Mouse (Mus musculus) kidney, embryonic 14.5 days (tissue): ENCODE measurements around the gene Braf. TPM values are rescaled to one million over a fixed set of nuclear protein-coding genes. Genes with fewer than 3 reads are reported as not detected.
"Not testable (repeated sequence)": the region's sequence is repeated elsewhere in the genome, so short reads cannot be mapped to it uniquely, and the experiment has no call there.

Source experiments
- ATAC-seq: fragments of 200-750 bp; cut with Nextera tagmentation; 2 replicates; pipeline ENCODE4 v1.8.0; 2017; ENCODE audit warnings: moderate number of reproducible peaks, mild to moderate bottlenecking, moderate TSS enrichment, moderate library complexity; ENCODE audit not compliant: low FRiP score, low TSS enrichment
- H3K27ac ChIP-seq: fragments of 300-500 bp; sonication (generic); 2 replicates; pipeline ENCODE4 v1.5.1; 2014; ENCODE audit warnings: low read depth, mild to moderate bottlenecking, low read length, moderate library complexity, mixed read lengths
- H3K27me3 ChIP-seq: fragments of 300-500 bp; sonication (generic); 2 replicates; pipeline ENCODE4 v1.6.1; 2014; ENCODE audit warnings: mild to moderate bottlenecking, low read length; ENCODE audit not compliant: control insufficient read depth, insufficient read depth
- H3K36me3 ChIP-seq: fragments of 300-500 bp; sonication (generic); 2 replicates; pipeline ENCODE4 v1.6.1; 2014; ENCODE audit warnings: low read length, mixed read lengths; ENCODE audit not compliant: control insufficient read depth, insufficient read depth
- H3K4me1 ChIP-seq: fragments of 300-500 bp; sonication (generic); 2 replicates; pipeline ENCODE4 v1.6.1; 2014; ENCODE audit warnings: low read length, mixed read lengths; ENCODE audit not compliant: control insufficient read depth, insufficient read depth
- H3K4me2 ChIP-seq: fragments of 300-500 bp; sonication (generic); replicated peaks from 2 replicates; pipeline ENCODE4 v1.6.1; 2014; ENCODE audit warnings: low read depth, mild to moderate bottlenecking, low read length
- H3K4me3 ChIP-seq: fragments of 300-500 bp; sonication (generic); 2 replicates; pipeline ENCODE4 v1.5.1; 2014; ENCODE audit warnings: mild to moderate bottlenecking, low read length
- H3K9ac ChIP-seq: fragments of 300-500 bp; sonication (generic); 2 replicates; pipeline ENCODE4 v1.6.1; 2014; ENCODE audit warnings: low read depth, mild to moderate bottlenecking, low read length, moderate library complexity
- H3K9me3 ChIP-seq: fragments of 300-500 bp; sonication (generic); 2 replicates; pipeline ENCODE4 v1.6.1; 2016; ENCODE audit warnings: low read length; ENCODE audit not compliant: control insufficient read depth
- WGBS: fragments of 180-500 bp; shearing (Covaris S2); extraction: QIAGEN DNeasy Blood & Tissue Kit; methylation state at CpG from one replicate; pipeline ENCODE4 v1.1.7; 2014; 5-methylcytosine and 5-hydroxymethylcytosine counted together
- polyA plus RNA-seq: library from polyadenylated mRNA; unstranded; fragments of >200 nt; fragmentation: Nextera tagmentation; extraction: Ambion mirVana; gene quantifications from 2 replicates; pipeline ENCODE4 v1.2.1, GENCODE M21; 2014

The Braf gene
- polyA plus RNA-seq, 1 experiment from 2014 or later, result 17.4 TPM

DNA sequence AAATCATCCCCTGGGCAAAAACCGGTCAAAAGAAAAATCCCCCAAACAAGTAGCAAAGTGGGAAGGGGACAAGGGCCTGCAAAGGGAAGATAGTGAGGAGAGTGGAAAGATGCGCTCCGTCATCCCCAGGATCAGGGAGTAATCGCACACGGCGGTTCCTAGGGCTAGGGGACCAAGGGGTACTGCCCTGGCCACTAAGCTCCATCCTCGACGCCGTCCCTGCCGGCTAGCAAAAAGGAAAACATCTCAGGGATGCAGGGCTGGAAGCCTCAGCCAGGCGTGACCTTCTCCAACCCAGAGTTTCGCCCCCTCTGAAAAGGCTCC lies 759 bp downstream of the Braf start:
- peak overlapping the region; percentile 80 for H3K4me3 ChIP-seq
- 0% methylated on average over 12 of the region's 12 CpGs for WGBS
- peak overlapping the region; percentile 94 for H3K27ac ChIP-seq
- H3K27me3 ChIP-seq, result no peaks in the 10 kb centered on the region
- peaks cover 13% of the 10 kb centered on the region; the same call in 1 of the 2 replicates for H3K4me1 ChIP-seq
- peak overlapping the region; percentile 92 for H3K9ac ChIP-seq
- no peaks in the 10 kb centered on the region for H3K9me3 ChIP-seq
- no peaks in the 10 kb centered on the region for H3K36me3 ChIP-seq
- ATAC-seq, result no peak; the same call in none of the 2 replicates
- peak overlapping the region; percentile 67 for H3K4me2 ChIP-seq

DNA sequence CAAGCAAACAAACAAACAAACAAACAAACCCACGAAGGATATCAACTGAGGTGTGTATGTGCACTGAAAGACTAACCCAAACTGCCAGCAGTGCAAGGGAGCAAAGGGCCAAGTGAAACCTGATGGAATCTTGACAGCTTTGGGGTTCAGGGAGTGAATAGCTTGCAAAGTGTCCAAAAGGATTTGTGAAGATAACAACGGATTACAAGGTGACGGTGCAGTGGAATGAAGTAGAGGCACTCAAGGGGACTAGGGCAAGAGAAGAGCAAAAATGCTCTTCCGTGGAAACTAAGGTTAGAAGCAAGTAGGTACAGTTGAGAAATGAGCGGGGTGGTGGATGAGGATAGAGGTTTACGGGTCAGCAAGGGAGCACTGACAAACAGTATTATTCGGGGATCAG lies 1.2 kb downstream of the Braf start:
- peak overlapping the region; percentile 80 for H3K4me3 ChIP-seq
- no peaks in the 10 kb centered on the region for H3K27me3 ChIP-seq
- H3K27ac ChIP-seq, result no peak overlapping the region
- peaks cover 13% of the 10 kb centered on the region; the same call in 1 of the 2 replicates for H3K4me1 ChIP-seq
- H3K9me3 ChIP-seq, result no peaks in the 10 kb centered on the region
- H3K9ac ChIP-seq, result peak overlapping the region; percentile 92; the same call in 1 of the 2 replicates
- no peaks in the 10 kb centered on the region for H3K36me3 ChIP-seq
- H3K4me2 ChIP-seq, result peak overlapping the region; percentile 67
- ATAC-seq, result no peak
- 3% methylated on average over 7 of the region's 7 CpGs for WGBS

DNA sequence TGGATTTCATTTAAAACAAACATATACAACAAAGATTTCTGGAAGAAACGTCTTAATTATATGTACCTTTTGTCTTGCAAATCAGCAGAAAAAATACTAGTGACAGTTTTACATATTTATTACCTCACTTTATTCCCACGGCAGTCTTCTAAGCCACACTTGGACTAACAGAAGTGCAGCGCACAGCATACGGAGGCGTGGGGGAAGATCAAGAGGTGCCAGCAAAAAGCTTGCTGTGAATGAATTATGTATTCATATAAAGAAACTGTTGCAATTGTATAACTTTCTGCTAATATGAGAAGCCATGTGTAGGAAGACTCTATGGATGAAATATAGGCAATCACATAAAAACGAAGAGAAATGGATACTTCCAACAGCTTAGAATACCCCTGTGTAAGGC lies 6.7 kb downstream of the Braf start:
- H3K9me3 ChIP-seq, result no peaks in the 10 kb centered on the region
- H3K27ac ChIP-seq, result no peak overlapping the region
- no peak overlapping the region for H3K9ac ChIP-seq
- no peak overlapping the region for H3K4me3 ChIP-seq
- H3K4me2 ChIP-seq, result no peak overlapping the region
- no peaks in the 10 kb centered on the region for H3K36me3 ChIP-seq
- no peaks in the 10 kb centered on the region for H3K27me3 ChIP-seq
- no peak for ATAC-seq
- peaks cover 13% of the 10 kb centered on the region; the same call in 1 of the 2 replicates for H3K4me1 ChIP-seq
- WGBS, result 72% methylated on average over 6 of the region's 6 CpGs

DNA sequence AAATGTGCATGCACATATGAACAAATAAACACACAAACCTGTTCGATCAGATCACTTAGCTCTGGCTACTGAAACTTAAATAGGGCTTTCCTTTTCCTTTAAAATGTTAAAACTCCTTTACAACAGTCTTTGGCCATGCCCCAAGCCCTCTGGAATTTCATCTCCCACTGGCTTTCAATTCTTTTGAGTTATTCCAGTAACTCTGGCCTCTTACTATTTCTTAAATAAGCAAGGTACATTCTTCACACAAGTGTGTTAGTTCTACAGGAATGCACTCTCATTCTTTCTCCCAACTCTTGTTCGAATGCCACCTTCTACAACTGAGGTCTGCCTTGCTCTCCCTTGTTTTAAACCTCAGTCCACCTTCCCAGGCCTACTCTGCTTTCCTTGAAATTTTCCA lies 8.2 kb downstream of the Braf start:
- no peak overlapping the region for H3K9ac ChIP-seq
- ATAC-seq, result no peak
- H3K4me3 ChIP-seq, result no peak overlapping the region
- H3K4me2 ChIP-seq, result no peak overlapping the region
- no peaks in the 10 kb centered on the region for H3K36me3 ChIP-seq
- H3K27me3 ChIP-seq, result no peaks in the 10 kb centered on the region
- H3K27ac ChIP-seq, result no peak overlapping the region
- 0 out of 2 replicates have a peak, but pooled peaks cover 7% of the 10 kb centered on the region for H3K4me1 ChIP-seq
- no peaks in the 10 kb centered on the region for H3K9me3 ChIP-seq
- 92% methylated on average over 2 of the region's 2 CpGs for WGBS

DNA sequence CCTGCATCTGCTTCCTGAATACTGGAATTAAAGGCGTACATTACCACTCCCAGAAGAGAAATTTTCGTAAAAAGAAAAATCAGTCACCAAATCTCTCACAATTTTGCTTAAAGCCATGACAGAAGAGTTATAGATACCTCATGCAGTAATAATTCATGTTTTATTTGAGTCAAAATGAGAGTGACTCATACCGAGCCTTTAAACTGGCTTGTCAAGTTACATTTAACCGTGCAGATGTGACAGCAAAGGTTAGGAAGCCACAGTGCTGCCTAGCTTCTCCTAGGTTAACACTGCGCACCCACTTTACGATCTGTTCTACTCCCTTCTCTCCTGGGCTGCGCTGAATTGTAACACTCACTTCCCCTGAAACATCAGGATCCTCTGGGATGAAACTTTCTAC lies 10.9 kb downstream of the Braf start:
- Histone ChIP-seq H3K9ac (no peak overlapping the region), H3K4me2 (no peak overlapping the region), H3K4me3 (no peak overlapping the region), H3K27ac (no peak overlapping the region), H3K4me1 (no peaks in the 10 kb centered on the region), H3K36me3 (no peaks in the 10 kb centered on the region), H3K9me3 (no peaks in the 10 kb centered on the region), H3K27me3 (no peaks in the 10 kb centered on the region)
- WGBS, result 38% methylated on average over 7 of the region's 7 CpGs
- no peak for ATAC-seq

DNA sequence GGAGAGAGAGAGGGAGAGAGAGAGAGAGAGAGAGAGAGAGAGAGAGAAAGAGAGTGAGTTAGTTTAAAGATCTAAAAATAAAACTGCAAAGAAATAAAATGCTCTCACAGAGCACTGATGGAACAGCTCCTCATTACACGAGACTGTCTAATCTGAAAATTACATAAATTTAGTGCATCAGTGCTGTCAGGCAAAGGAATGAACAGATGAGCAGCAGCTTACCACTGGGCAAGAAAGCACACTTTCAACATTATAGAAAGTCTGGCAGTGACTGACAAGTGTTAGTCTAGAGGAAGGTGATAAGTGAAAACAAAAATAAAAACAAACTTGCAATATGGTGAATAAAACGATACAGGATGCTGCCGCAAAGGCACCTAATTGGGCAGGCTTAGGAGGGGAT lies 11.9 kb downstream of the Braf start:
- 72% methylated on average over 3 of the region's 3 CpGs for WGBS
- Histone ChIP-seq H3K27me3 (no peaks in the 10 kb centered on the region), H3K36me3 (no peaks in the 10 kb centered on the region), H3K9ac (no peak overlapping the region), H3K9me3 (no peaks in the 10 kb centered on the region), H3K4me3 (no peak overlapping the region), H3K4me1 (no peaks in the 10 kb centered on the region), H3K4me2 (no peak overlapping the region), H3K27ac (no peak overlapping the region)
- ATAC-seq, result no peak

DNA sequence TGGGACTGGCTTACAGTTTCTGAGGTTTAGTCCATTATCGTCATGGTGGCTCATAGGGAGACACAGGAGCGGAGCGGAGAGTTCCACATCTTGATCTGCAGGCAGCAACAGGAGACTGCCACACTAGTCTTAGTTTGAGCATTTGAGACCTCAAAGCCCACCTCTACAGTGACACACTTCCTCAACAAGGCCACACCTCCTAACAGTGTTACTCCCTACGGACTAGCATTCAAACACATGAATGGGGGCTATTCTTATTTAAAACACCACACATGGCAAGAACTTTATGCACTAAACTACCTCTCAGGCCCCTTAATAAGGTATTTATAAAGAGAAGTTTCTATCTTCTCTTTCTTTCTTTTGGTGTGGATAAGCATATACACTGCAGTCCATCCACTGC lies 19.6 kb downstream of the Braf start:
- H3K27me3 ChIP-seq, result no peaks in the 10 kb centered on the region

DNA sequence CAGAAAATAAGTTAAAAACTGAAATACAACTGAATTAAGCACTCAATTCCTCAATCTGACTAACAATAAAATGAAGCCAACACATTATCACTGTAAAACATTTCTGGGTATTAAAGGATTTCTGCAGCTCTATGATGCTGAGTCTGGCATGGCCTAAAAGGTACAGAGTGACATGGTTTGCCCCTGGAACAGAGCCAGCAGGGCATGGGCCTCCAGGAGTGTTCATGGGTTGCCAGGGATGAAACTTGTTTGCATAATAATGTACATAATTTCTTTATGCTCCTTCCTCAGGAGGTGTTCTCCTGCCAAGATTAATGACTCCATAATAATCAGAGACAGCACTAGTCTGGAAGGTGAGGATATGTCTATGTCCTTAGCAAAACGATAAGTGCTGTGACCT lies 32.1 kb downstream of the Braf start:
- Histone ChIP-seq H3K36me3 (no peaks in the 10 kb centered on the region), H3K27ac (no peak overlapping the region), H3K9me3 (no peaks in the 10 kb centered on the region), H3K9ac (no peak overlapping the region), H3K4me3 (no peak overlapping the region), H3K4me2 (no peak overlapping the region), H3K27me3 (no peaks in the 10 kb centered on the region), H3K4me1 (no peaks in the 10 kb centered on the region)
- ATAC-seq, result no peak
- 85% methylated on average over 1 of the region's 1 CpGs for WGBS

More for the DNA sequence above, 19.6 kb downstream of the Braf start:
- no peak overlapping the region for H3K4me2 ChIP-seq
- no peaks in the 10 kb centered on the region for H3K9me3 ChIP-seq
- 94% methylated on average over 4 of the region's 4 CpGs for WGBS
- no peak overlapping the region for H3K9ac ChIP-seq
- no peak overlapping the region for H3K4me3 ChIP-seq
- no peaks in the 10 kb centered on the region for H3K36me3 ChIP-seq
- no peak for ATAC-seq
- H3K4me1 ChIP-seq, result no peaks in the 10 kb centered on the region
- no peak overlapping the region for H3K27ac ChIP-seq

DNA sequence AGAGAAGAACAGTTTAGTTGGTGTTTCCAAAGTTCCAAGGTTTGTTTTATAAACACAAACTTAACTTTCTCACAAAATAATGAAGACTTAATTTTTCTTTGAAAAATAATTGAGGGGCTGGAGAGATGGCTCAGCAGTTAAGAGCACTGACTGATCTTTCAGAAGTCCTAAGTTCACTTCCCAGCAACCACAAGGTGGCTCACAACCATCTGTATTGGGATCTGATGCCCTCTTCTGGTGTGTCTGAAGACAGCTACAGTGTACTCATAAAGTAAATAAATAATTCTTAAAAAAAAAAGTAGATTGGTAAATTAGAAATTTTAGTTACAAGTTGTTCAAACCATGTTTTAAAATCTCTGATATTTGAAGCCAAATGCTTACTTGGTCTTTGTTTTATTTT lies 38.4 kb downstream of the Braf start:
- not testable (repeated sequence) for H3K36me3 ChIP-seq, H3K9ac ChIP-seq, ATAC-seq, H3K27ac ChIP-seq, H3K4me3 ChIP-seq, H3K4me1 ChIP-seq, H3K4me2 ChIP-seq, H3K27me3 ChIP-seq, H3K9me3 ChIP-seq

DNA sequence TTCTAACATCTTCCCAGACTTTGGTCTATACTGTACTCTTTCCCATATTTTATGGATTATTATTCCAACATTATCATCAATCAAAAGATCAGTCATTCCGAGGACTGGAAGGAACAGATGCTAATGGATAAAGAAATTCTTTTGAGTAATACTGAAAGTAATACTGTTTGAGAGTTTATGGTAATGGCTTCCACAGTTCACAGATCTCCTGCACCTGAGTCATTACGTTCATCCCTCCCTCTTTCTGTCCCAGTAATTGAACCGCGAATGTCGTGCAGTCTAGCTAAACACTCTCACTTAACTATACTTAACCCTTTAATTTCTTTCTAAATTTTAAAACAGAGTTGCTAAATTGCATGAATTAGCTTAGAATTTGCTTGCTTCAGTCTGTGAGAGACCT lies 43.5 kb downstream of the Braf start:
- Histone ChIP-seq H3K36me3 (peaks cover 5% of the 10 kb centered on the region), H3K4me2 (no peak overlapping the region), H3K4me3 (no peak overlapping the region), H3K9me3 (no peaks in the 10 kb centered on the region), H3K27ac (no peak overlapping the region), H3K9ac (no peak overlapping the region), H3K27me3 (no peaks in the 10 kb centered on the region), H3K4me1 (no peaks in the 10 kb centered on the region)
- 33% methylated on average over 5 of the region's 5 CpGs for WGBS
- ATAC-seq, result no peak
